Mouse (Mus musculus) embryo, embryonic 11.5 days (tissue): ENCODE results near the gene Pdcd1lg2.

Source experiments
- DNase-seq: peaks from one replicate; pipeline ENCODE4 v3.0.0-alpha.2; 2012; ENCODE audit warnings: low read depth, low spot score

The Pdcd1lg2 gene

DNA sequence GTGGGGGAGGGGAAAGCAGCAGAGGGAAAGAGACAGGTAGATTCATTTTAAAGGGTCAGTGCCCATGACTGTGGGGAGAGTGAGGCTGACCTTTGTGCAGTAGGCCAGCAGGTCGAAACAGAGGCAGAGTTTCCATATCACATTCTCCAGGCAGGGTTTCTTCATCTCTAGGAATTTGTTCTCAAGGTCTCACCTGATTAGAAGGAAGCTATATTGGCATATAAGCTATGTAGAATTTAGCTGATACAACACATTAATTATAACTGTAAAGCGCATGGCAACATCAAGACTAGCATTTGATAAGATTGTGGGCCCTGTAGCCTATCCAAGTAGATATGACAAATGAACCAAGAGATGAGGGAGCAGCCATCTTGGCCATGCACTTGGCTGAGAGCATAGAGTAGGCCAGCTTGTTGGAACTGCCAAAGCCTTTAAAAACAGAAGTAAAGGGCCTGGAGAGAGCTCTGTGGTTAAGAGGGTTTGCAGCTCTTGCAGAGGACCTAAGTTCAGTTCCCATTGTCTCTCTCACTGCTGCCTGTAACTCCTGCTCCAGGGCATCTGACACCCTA, 59.1 kb downstream of the Pdcd1lg2 start:
- DNase-seq, result no peak

- DNase-seq, result peak; percentile 13
Observed at GRCm38 (mm10) chr19:29470652-29471051, 59.9 kb downstream of the Pdcd1lg2 start.

DNA sequence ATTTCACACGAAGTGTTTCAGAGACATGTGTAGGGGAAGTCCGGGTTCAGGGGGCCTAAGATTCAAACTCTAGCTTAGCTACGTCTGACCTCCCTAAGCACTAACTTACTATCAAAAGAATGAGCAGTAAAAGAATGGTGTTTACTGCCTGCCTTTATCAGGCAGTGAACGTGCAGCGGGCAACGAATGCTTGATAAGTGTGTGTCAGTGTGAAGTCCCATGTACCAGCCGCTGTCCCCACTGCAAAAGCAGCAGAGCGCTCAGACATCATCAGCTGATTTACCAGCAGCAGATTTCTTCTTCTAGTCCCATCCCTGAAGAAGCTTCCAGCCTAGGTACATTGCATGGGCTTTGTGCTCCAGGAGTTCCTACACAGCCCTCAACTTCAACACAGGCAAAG, 61.7 kb downstream of the Pdcd1lg2 start:
- DNase-seq, result no peak

- no peak for DNase-seq
Observed at GRCm38 (mm10) chr19:29472946-29473345, 62.2 kb downstream of the Pdcd1lg2 start.

- no peak for DNase-seq
Observed at GRCm38 (mm10) chr19:29474803-29475202, 64.1 kb downstream of the Pdcd1lg2 start.

DNA sequence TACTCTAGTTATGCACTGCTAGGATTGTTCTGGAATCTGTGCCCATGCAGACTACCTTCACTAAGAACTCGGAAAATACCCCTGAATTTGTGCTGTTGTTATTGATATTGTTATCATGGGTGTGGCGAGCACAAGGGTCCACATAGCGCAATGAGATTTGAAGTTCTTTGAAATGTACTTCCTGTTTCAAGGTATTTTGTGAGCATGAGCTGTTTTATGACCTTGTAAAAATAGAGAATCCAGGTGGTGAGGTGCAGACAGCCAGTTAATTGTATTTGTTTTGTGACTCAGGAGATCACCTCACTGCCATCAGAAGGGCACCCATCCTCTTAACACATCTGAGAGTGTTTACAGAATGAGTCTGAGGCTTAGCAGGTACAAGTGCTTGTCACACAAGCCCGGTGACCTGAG, 64.5 kb downstream of the Pdcd1lg2 start:
- DNase-seq, result no peak

DNA sequence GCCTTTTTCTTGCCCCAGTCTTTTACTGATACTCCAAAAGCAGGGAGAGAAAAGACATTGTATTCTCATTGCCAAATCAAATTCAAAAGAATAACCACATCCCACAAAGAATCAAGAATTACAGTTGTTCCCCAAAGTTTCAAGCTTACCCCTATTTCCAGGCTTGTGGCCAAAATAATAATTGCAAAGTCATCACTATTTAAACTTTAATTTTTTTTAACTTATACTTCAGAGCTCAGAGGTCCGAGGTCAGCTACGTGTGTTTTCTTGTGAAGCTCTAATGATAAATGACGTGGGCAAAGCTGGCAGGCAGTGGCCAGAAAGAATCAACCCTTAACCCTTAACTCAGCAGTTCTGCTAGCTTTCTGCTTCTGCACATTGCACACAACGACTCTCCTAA, 67.9 kb downstream of the Pdcd1lg2 start:
- no peak for DNase-seq

- DNase-seq, result no peak
Observed at GRCm38 (mm10) chr19:29481578-29481977, 70.9 kb downstream of the Pdcd1lg2 start.

DNA sequence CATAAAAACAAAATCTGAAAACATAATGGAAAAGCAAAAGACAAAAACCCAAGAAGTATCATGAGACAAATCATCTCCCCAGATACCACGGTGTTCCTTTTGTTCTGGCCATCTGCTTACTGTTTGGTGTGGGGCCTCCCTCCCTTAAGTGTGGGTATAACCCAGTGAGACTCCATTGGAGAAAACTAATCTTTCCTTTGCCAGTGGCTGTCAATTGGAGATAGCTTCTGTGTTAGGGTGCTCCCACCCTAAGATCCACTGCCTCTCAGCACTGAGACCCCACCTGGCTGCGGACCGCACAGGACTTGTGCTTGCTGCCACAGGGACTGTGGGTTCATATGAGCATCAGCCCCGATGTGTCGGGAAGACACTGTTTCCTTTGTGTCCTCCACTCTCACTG, 71.4 kb downstream of the Pdcd1lg2 start:
- no peak for DNase-seq

GRCm38 (mm10) chr19:29482637-29483036, 71.9 kb downstream of the Pdcd1lg2 start:
- DNase-seq, result no peak

DNA sequence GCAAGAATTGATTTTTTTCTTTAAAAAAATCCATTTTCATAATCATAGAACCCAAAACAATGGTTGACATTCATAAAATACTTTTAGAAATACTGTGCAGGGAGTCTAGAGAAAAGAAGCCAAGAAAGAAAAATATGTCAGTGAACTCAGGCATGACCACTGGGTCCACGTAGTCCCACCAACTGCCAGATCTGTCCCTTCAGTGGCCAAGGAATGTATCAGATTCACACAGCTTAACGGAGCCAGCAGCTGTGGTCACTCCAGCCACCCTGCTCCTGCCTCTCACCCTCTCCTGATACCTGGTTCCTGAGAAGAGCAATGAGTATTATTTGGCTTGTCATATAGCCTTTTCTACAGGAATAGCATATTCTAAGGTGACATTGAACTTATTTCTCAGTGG, 72.7 kb downstream of the Pdcd1lg2 start:
- DNase-seq, result no peak

GRCm38 (mm10) chr19:29484537-29484936, 73.8 kb downstream of the Pdcd1lg2 start:
- DNase-seq, result no peak

- DNase-seq, result no peak
Observed at GRCm38 (mm10) chr19:29485257-29485948, 74.7 kb downstream of the Pdcd1lg2 start.

- DNase-seq, result no peak
Observed at GRCm38 (mm10) chr19:29486545-29487206, 76.0 kb downstream of the Pdcd1lg2 start.

DNA sequence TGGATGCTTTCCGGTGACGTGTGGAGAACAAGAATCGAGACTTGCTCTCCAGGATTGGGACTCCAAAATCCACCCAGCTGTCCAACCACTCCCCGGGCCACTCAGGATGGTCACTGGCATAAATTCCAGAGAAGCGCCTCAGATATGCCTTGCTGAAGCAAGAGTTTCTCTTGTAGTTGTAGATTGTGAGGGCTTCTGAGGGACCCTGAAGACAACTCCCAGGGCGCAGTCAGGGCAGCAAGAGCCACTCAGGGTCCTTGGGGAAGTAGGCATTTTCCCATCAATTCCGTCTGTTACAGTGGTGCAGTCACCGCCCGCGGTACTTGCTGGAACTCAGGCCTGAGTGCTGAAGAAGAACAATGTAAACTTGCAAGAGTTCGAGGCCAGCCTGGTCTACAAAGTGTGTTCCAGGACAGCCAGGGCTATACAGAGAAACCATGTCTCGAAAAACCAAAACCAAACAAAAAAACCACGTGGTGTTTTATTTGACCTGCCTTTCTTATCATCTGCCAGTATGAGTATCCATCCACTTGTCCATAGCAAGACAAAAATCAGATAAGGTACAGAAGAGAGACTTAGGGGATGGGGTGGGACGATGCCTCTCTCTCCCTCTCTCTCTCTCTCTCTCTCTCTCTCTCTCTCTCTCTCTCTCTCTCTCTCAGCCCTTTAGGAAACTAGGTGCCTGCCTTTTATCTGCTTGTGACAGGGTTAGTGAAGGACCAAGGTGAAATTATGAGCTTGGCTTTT, 76.8 kb downstream of the Pdcd1lg2 start:
- no peak for DNase-seq

DNA sequence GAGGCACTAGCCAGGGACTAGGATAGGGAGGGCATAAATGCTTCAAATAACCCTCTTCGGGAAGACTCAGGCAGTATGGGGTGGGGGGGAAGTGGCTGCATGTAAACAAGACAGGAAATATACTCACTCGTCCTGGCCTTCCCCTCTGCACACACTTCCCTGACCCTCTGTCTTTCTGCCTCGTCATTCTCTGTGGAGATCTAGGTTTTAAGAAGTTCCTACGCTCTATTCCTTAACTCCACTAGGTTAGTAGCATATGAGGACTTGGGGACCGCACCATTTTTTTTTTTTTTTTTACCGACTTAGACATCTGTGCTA, 77.3 kb downstream of the Pdcd1lg2 start:
- no peak for DNase-seq

DNA sequence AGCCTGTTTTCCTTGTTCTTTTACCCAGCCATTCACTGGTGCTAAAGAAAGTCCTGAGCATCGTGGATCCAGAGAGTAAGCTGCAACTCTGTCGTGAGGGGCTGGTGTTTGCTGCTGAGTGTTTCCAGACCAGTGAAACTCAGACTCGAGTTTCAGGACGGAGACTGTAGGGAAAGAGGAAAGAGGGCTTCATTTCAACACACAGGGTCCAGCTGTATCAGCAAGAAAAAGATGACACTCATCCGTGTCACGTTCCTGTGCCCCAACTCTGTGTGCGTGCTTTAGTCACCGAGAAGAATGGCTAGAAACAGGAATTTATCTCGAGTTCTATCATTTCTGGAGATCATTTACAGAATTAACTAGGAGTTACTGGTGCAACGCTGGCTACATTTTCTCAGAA, 77.7 kb downstream of the Pdcd1lg2 start:
- no peak for DNase-seq

GRCm38 (mm10) chr19:29489785-29490284, 79.1 kb downstream of the Pdcd1lg2 start:
- DNase-seq, result no peak

DNA sequence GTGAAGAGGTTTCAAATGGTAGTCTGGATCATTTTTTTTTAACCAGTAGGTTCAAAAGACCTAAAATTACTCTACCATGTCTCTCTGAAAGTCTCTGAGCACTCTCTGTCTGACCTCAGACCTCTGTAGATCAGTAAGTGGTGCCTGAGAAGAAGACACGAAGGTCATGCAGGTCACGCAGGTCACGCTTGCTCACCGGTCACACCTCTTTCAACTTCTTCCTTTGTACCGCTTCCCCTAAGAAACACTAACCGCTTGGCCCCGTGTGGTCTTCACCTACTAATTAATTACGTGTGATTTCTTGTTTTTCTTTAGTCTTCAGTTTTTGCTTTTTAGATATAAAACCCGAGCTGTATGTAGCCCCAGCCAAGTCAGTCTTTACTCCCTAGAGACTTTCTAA, 80.7 kb downstream of the Pdcd1lg2 start:
- DNase-seq, result no peak

- no peak for DNase-seq
Observed at GRCm38 (mm10) chr19:29494454-29494853, 83.7 kb downstream of the Pdcd1lg2 start.

DNA sequence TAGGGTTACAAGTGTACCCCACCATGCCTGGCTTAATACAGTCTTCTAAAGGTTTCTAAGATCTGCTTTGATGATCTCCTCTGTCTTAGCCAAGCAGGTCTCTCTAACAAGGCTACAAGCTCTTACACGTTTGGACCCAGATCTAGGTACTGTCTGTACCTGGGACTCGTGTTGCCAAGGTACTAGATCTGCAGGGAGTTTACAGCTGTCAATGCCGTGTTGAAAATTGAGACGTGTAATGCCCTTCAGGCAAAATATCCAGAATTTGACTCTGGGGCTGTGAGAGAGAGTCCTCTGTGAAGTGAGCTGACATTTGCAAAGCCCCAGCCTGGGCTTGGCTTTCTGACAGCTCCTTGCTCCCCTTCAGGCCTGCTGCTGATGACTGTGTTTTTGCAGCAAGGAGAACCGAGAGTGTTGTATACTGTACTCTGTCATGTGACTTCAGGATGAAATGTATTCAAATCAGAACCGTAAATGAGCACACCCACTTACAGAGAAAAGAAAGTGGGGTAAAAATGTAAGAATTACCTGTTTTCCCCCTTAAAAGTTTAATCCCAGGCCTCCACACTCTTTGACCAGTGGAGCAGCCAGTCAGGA, 85.4 kb downstream of the Pdcd1lg2 start:
- DNase-seq, result no peak
